Mouse (Mus musculus): ENCODE results near the gene Arhgap44. TPM values are rescaled to one million over a fixed set of nuclear protein-coding genes. Genes with fewer than 3 reads are reported as not detected.

Arhgap44 gene
- polyA plus RNA-seq, 1 experiment: 7.5 TPM

DNA sequence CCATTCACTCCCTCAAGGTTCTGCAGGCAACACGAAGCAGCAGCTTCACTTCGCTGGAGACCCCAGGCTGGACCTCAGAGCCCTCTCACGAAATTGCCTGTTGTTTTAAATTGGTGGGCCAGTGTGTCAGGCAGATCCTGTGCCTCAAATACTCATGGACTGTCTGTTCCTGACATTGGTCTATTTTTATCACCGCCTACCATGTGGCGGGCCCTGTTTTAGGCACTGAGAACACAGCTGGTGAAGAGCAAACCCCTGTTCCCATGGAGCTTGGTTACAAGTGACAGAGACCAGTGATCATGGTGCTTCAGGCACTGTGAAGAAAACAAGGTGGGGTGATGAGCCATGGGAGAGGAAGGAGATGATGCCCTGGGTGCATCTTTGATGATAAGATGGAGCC lies 93.2 kb downstream of the Arhgap44 start:
- no peaks in the 10 kb centered on the region for H3K79me2 ChIP-seq (ENCODE audit: control insufficient read depth, insufficient read depth)

GRCm38 (mm10) chr11:65069051-65069450 lies 93.7 kb downstream of the Arhgap44 start:
- H3K4me2 ChIP-seq (ENCODE audit: low read depth): peak overlapping the region; percentile 35
- H3K79me2 ChIP-seq (ENCODE audit: control insufficient read depth, insufficient read depth): no peaks in the 10 kb centered on the region
- no peaks in the 10 kb centered on the region for H3K36me3 ChIP-seq (ENCODE audit: control insufficient read depth, insufficient read depth)
- H3ac ChIP-seq (ENCODE audit: control insufficient read depth, insufficient read length): no peak overlapping the region
- TF ChIP-seq CEBPB (IDR thresholded peaks at IDR 0.05; ENCODE audit: insufficient read depth, poor library complexity, severe bottlenecking) (no peak), REST (IDR thresholded peaks at IDR 0.05; ENCODE audit: insufficient read depth, insufficient read length) (no peak), TCF3 (IDR thresholded peaks at IDR 0.05; ENCODE audit: insufficient read length, low read depth) (no peak), MYOG (IDR thresholded peaks at IDR 0.05; ENCODE audit: control insufficient read depth in 1 of 3, insufficient read depth in 1 of 3, insufficient read length in 2 of 3, low read depth in 2 of 3) (no peak), POLR2AphosphoS2 (IDR thresholded peaks at IDR 0.05; ENCODE audit: insufficient read length, low read depth) (no peak), USF1 (IDR thresholded peaks at IDR 0.05; ENCODE audit: low read depth) (no peak), MAX (IDR thresholded peaks at IDR 0.05; ENCODE audit: low read depth) (no peak), POLR2A (IDR thresholded peaks at IDR 0.05; ENCODE audit: insufficient read length, low read depth) (no peak), TCF12 (IDR thresholded peaks at IDR 0.05; ENCODE audit: insufficient read depth, poor library complexity, severe bottlenecking) (no peak), SRF (IDR thresholded peaks at IDR 0.05; ENCODE audit: control insufficient read depth, insufficient read length, low read depth) (no peak), MYOD1 (IDR thresholded peaks at IDR 0.05; ENCODE audit: control insufficient read depth in 1 of 3, insufficient read length in 2 of 3, low read depth in 2 of 3) (no peak), E2F4 (IDR thresholded peaks at IDR 0.05; ENCODE audit: insufficient read depth) (no peak)
- no peaks in the 10 kb centered on the region for H3K27me3 ChIP-seq (ENCODE audit: control insufficient read depth, insufficient read depth, insufficient read length)
- no peak overlapping the region for H3K4me3 ChIP-seq

More for the DNA sequence above, 93.2 kb downstream of the Arhgap44 start:
- Histone ChIP-seq H3K4me2 (ENCODE audit: low read depth) (peak overlapping the region; percentile 35), H3K27me3 (ENCODE audit: control insufficient read depth, insufficient read depth, insufficient read length) (no peaks in the 10 kb centered on the region), H3ac (ENCODE audit: control insufficient read depth, insufficient read length) (no peak overlapping the region), H3K4me3 (no peak overlapping the region), H3K36me3 (ENCODE audit: control insufficient read depth, insufficient read depth) (no peaks in the 10 kb centered on the region)
- TF ChIP-seq MYOG (IDR thresholded peaks at IDR 0.05; ENCODE audit: control insufficient read depth in 1 of 3, insufficient read depth in 1 of 3, insufficient read length in 2 of 3, low read depth in 2 of 3): peak in 2 of 3 experiments; percentile 26 to 46
- peak in 2 of 3 experiments; percentile 19 to 66 for TF ChIP-seq MYOD1 (IDR thresholded peaks at IDR 0.05; ENCODE audit: control insufficient read depth in 1 of 3, insufficient read length in 2 of 3, low read depth in 2 of 3)
- no peak for TF ChIP-seq POLR2A (IDR thresholded peaks at IDR 0.05; ENCODE audit: insufficient read length, low read depth)
- TF ChIP-seq CEBPB (IDR thresholded peaks at IDR 0.05; ENCODE audit: insufficient read depth, poor library complexity, severe bottlenecking): no peak
- TF ChIP-seq TCF12 (IDR thresholded peaks at IDR 0.05; ENCODE audit: insufficient read depth, poor library complexity, severe bottlenecking): no peak
- TF ChIP-seq POLR2AphosphoS2 (IDR thresholded peaks at IDR 0.05; ENCODE audit: insufficient read length, low read depth): no peak
- TF ChIP-seq TCF3 (IDR thresholded peaks at IDR 0.05; ENCODE audit: insufficient read length, low read depth): no peak
- TF ChIP-seq E2F4 (IDR thresholded peaks at IDR 0.05; ENCODE audit: insufficient read depth): no peak
- TF ChIP-seq MAX (IDR thresholded peaks at IDR 0.05; ENCODE audit: low read depth): no peak
- no peak for TF ChIP-seq USF1 (IDR thresholded peaks at IDR 0.05; ENCODE audit: low read depth)

- Histone ChIP-seq H3K79me2 (ENCODE audit: control insufficient read depth, insufficient read depth) (no peaks in the 10 kb centered on the region), H3K36me3 (ENCODE audit: control insufficient read depth, insufficient read depth) (no peaks in the 10 kb centered on the region), H3K4me3 (no peak overlapping the region), H3K4me2 (ENCODE audit: low read depth) (no peak overlapping the region), H3ac (ENCODE audit: control insufficient read depth, insufficient read length) (no peak overlapping the region), H3K27me3 (ENCODE audit: control insufficient read depth, insufficient read depth, insufficient read length) (no peaks in the 10 kb centered on the region)
- TF ChIP-seq MYOG (IDR thresholded peaks at IDR 0.05; ENCODE audit: control insufficient read depth in 1 of 3, insufficient read depth in 1 of 3, insufficient read length in 2 of 3, low read depth in 2 of 3) (no peak), TCF3 (IDR thresholded peaks at IDR 0.05; ENCODE audit: insufficient read length, low read depth) (no peak), E2F4 (IDR thresholded peaks at IDR 0.05; ENCODE audit: insufficient read depth) (no peak), USF1 (IDR thresholded peaks at IDR 0.05; ENCODE audit: low read depth) (no peak), MYOD1 (IDR thresholded peaks at IDR 0.05; ENCODE audit: control insufficient read depth in 1 of 3, insufficient read length in 2 of 3, low read depth in 2 of 3) (no peak), MAX (IDR thresholded peaks at IDR 0.05; ENCODE audit: low read depth) (no peak), REST (IDR thresholded peaks at IDR 0.05; ENCODE audit: insufficient read depth, insufficient read length) (no peak), CEBPB (IDR thresholded peaks at IDR 0.05; ENCODE audit: insufficient read depth, poor library complexity, severe bottlenecking) (no peak)
Measured at GRCm38 (mm10) chr11:65065201-65065600, 97.6 kb downstream of the Arhgap44 start.

GRCm38 (mm10) chr11:65061437-65061836 lies 101.3 kb downstream of the Arhgap44 start:
- TF ChIP-seq CEBPB (IDR thresholded peaks at IDR 0.05; ENCODE audit: insufficient read depth, poor library complexity, severe bottlenecking): no peak
- TF ChIP-seq TCF12 (IDR thresholded peaks at IDR 0.05; ENCODE audit: insufficient read depth, poor library complexity, severe bottlenecking): no peak
- no peak for TF ChIP-seq MAX (IDR thresholded peaks at IDR 0.05; ENCODE audit: low read depth)
- no peak for TF ChIP-seq MYOG (IDR thresholded peaks at IDR 0.05; ENCODE audit: control insufficient read depth in 1 of 3, insufficient read depth in 1 of 3, insufficient read length in 2 of 3, low read depth in 2 of 3)
- TF ChIP-seq TCF3 (IDR thresholded peaks at IDR 0.05; ENCODE audit: insufficient read length, low read depth): no peak
- no peak for TF ChIP-seq SRF (IDR thresholded peaks at IDR 0.05; ENCODE audit: control insufficient read depth, insufficient read length, low read depth)
- no peak for TF ChIP-seq USF1 (IDR thresholded peaks at IDR 0.05; ENCODE audit: low read depth)
- TF ChIP-seq E2F4 (IDR thresholded peaks at IDR 0.05; ENCODE audit: insufficient read depth): no peak
- TF ChIP-seq REST (IDR thresholded peaks at IDR 0.05; ENCODE audit: insufficient read depth, insufficient read length): no peak
- no peak for TF ChIP-seq POLR2A (IDR thresholded peaks at IDR 0.05; ENCODE audit: insufficient read length, low read depth)
- TF ChIP-seq MYOD1 (IDR thresholded peaks at IDR 0.05; ENCODE audit: control insufficient read depth in 1 of 3, insufficient read length in 2 of 3, low read depth in 2 of 3): no peak
- TF ChIP-seq POLR2AphosphoS2 (IDR thresholded peaks at IDR 0.05; ENCODE audit: insufficient read length, low read depth): no peak
- no peak overlapping the region for H3K4me3 ChIP-seq

More at GRCm38 (mm10) chr11:65061437-65061836, 101.3 kb downstream of the Arhgap44 start:
- no peak overlapping the region for H3ac ChIP-seq (ENCODE audit: control insufficient read depth, insufficient read length)
- H3K4me2 ChIP-seq (ENCODE audit: low read depth): no peak overlapping the region
- no peaks in the 10 kb centered on the region for H3K36me3 ChIP-seq (ENCODE audit: control insufficient read depth, insufficient read depth)
- H3K79me2 ChIP-seq (ENCODE audit: control insufficient read depth, insufficient read depth): no peaks in the 10 kb centered on the region
- no peaks in the 10 kb centered on the region for H3K27me3 ChIP-seq (ENCODE audit: control insufficient read depth, insufficient read depth, insufficient read length)

Measured in myocyte (in vitro differentiated cells).